Mouse (Mus musculus) MEL (cell line): Measurements from ENCODE around the gene Usp49.

ENCODE experiments used
- BHLHE40 ChIP-seq: IDR thresholded peaks from 2 replicates; pipeline ENCODE4 v1.6.1; 2012; ENCODE audit warnings: low read depth, mild to moderate bottlenecking, inconsistent platforms, low read length, improper control_type of control experiment, borderline replicate concordance
- CTCF ChIP-seq, 3 experiments: IDR thresholded peaks in 2 of 3; conservative IDR thresholded peaks in 1 of 3; 2 replicates each; pipeline ENCODE4 v1.5.1; 2011 to 2012; ENCODE audit warnings: low read length in 3 of 3, low read depth in 2 of 3, mild to moderate bottlenecking in 2 of 3, improper control_type of control experiment in 1 of 3, inconsistent platforms in 1 of 3, mixed read lengths in 1 of 3, moderate library complexity in 1 of 3; ENCODE audit not compliant: control insufficient read depth in 1 of 3, insufficient read depth in 1 of 3, poor library complexity in 1 of 3, severe bottlenecking in 1 of 3
- E2F4 ChIP-seq: IDR thresholded peaks from 2 replicates; pipeline ENCODE4 v1.6.1; 2011; ENCODE audit warnings: low read depth, low read length, improper control_type of control experiment, borderline replicate concordance
- ETS1 ChIP-seq: IDR thresholded peaks from 2 replicates; pipeline ENCODE4 v1.6.1; 2012; ENCODE audit warnings: low read depth, mild to moderate bottlenecking, inconsistent platforms, low read length, improper control_type of control experiment, moderate library complexity
- MAZ ChIP-seq: IDR thresholded peaks from 2 replicates; pipeline ENCODE4 v1.6.1; 2012; ENCODE audit warnings: low read depth, mild to moderate bottlenecking, inconsistent platforms, low read length, improper control_type of control experiment
- POLR2A ChIP-seq, 2 experiments: IDR thresholded peaks; 2 replicates each; pipeline ENCODE4 v1.6.1; 2011 to 2012; ENCODE audit warnings: low read length in 2 of 2, mild to moderate bottlenecking in 2 of 2, control low read depth in 1 of 2, improper control_type of control experiment in 1 of 2, low read depth in 1 of 2, moderate library complexity in 1 of 2; ENCODE audit not compliant: control insufficient read depth in 1 of 2, insufficient read depth in 1 of 2, poor library complexity in 1 of 2
- ZC3H11A ChIP-seq: IDR thresholded peaks from 2 replicates; pipeline ENCODE4 v1.6.1; 2012; ENCODE audit warnings: low read depth, mild to moderate bottlenecking, inconsistent platforms, low read length, improper control_type of control experiment
- ZKSCAN1 ChIP-seq: IDR thresholded peaks from 2 replicates; pipeline ENCODE4 v1.6.1; 2012; ENCODE audit warnings: low read depth, mild to moderate bottlenecking, inconsistent platforms, low read length, improper control_type of control experiment, moderate library complexity

DNA sequence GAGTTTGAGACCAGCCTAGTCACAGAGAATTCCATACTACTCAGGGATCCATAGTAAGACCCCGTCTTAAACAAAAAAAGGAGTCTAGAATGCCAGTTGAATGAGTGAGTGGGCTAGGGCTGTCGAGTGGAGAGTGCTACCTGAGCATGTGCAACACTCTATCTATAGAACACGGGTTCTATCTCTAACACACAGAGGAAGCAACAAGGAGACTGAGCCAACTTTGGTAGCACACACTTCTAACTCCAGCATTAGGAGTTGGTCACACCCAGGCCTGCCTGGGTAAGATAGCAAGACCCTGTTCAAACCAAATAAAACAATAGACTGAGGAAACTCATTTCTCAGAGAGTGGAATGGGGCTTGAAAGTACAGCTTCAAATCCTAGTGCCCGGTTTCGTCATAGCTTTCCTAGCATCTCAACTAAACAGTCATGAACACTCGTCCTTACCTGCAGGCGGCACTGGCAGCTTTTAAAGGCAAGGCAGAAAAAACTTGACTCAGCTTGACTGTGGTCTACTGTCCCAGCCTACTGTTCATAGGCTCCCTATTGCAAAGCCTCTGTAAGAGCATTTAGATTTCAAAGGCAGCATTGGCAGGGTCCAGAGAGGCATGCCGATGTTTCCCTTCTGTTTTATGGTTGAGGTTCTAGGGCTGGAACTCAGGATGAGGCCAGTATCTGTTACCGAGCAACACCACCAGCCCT is 12.7 kb upstream of the Usp49 start:
- TF ChIP-seq CTCF (IDR thresholded peaks at IDR 0.05 in 2 of 3, conservative IDR thresholded peaks at IDR 0.05 in 1 of 3; ENCODE audit: control insufficient read depth in 1 of 3, insufficient read depth in 1 of 3, low read depth in 2 of 3, low read length in 3 of 3, poor library complexity in 1 of 3, severe bottlenecking in 1 of 3) (no peak), E2F4 (no peak; the same call in 1 of the 2 replicates), POLR2A (IDR thresholded peaks at IDR 0.05; ENCODE audit: control insufficient read depth in 1 of 2, insufficient read depth in 1 of 2, low read depth in 1 of 2, low read length in 2 of 2, poor library complexity in 1 of 2) (peak in 1 of 2 experiments; percentile 43; a peak in 1 of 4 replicates), MAZ (peak; percentile 77; the same call in 1 of the 2 replicates), ZC3H11A (no peak), BHLHE40 (peak; percentile 92), ZKSCAN1 (no peak), ETS1 (peak; percentile 92)
